Mouse (Mus musculus): ENCODE results near the gene Aida. TPM values are rescaled to one million over a fixed set of nuclear protein-coding genes. Genes with fewer than 3 reads are reported as not detected.
"Not testable (repeated sequence)": the region's sequence is repeated elsewhere in the genome, so short reads cannot be mapped to it uniquely, and the experiment has no call there.

Gene Aida
- total and polyA plus RNA-seq, 3 experiments: 17.7 to 36.0 TPM; not detected in 1

DNA sequence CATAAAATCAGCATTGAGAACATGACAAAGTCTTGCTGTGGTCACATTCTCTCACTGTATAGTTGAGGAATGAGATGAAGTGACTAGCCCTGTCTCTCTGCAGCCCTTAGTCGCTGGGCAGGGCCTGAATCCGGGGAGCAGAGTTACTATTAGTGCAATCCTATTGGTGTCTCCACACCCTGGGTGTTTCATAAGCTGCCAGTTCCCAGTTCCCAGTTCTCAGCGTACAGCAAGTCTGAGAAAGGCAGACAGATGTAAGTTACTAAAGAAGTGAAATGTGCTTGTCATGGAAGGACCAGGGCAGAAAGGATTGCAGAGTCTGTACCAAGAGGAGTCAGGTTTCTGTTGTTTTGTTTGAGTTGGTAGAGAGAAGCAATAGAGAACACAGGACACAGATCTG lies 11.2 kb downstream of the Aida start:
- Histone ChIP-seq H3K9me3 (replicated peaks; ENCODE audit: insufficient read depth, low read length) (no peaks in the 10 kb centered on the region), H3K4me3 (ENCODE audit: control insufficient read depth in 1 of 2, insufficient read depth in 1 of 2, low read depth in 2 of 2, low read length in 2 of 2) (no peak overlapping the region), H3K4me1 (ENCODE audit: control insufficient read depth in 1 of 2, insufficient read depth in 2 of 2, low read length in 2 of 2) (no peaks in the 10 kb centered on the region), H3K27ac (ENCODE audit: control insufficient read depth, low read depth, low read length) (no peak overlapping the region), H3K36me3 (ENCODE audit: control insufficient read depth in 1 of 2, insufficient read depth in 2 of 2, low read length in 2 of 2) (peaks cover under 1 to 6% of the 10 kb centered on the region in 2 experiments; a peak in 3 of 4 replicates), H3K79me2 (ENCODE audit: control insufficient read depth, insufficient read depth, low read length, poor library complexity) (no peaks in the 10 kb centered on the region), H3K9ac (ENCODE audit: control insufficient read depth, low read depth, low read length, poor library complexity, severe bottlenecking) (no peak overlapping the region), H3K27me3 (ENCODE audit: control insufficient read depth in 1 of 2, insufficient read depth in 2 of 2, low read length in 2 of 2) (no peaks in the 10 kb centered on the region)
- DNase-seq (ENCODE audit: low read depth, low spot score): no peak
- TF ChIP-seq MEF2A (IDR thresholded peaks at IDR 0.05; ENCODE audit: extremely low read depth, insufficient replicate concordance, low read depth, low read length, poor library complexity, severe bottlenecking) (no peak), ZNF384 (IDR thresholded peaks at IDR 0.05; ENCODE audit: low read depth, low read length) (no peak), E2F4 (IDR thresholded peaks at IDR 0.05; ENCODE audit: borderline replicate concordance, low read depth, low read length) (no peak), MYB (IDR thresholded peaks at IDR 0.05; ENCODE audit: low read depth, low read length) (no peak), SMC3 (IDR thresholded peaks at IDR 0.05; ENCODE audit: low read depth, low read length) (no peak), MYC (IDR thresholded peaks at IDR 0.05; ENCODE audit: low read depth, low read length) (no peak), USF1 (IDR thresholded peaks at IDR 0.05; ENCODE audit: low read depth, low read length) (no peak), RCOR1 (IDR thresholded peaks at IDR 0.05; ENCODE audit: low read depth, low read length) (no peak), HCFC1 (IDR thresholded peaks at IDR 0.05; ENCODE audit: low read depth, low read length) (no peak), TBP (IDR thresholded peaks at IDR 0.05; ENCODE audit: low read depth, low read length) (no peak), MAZ (IDR thresholded peaks at IDR 0.05; ENCODE audit: low read depth, low read length) (no peak)

DNA sequence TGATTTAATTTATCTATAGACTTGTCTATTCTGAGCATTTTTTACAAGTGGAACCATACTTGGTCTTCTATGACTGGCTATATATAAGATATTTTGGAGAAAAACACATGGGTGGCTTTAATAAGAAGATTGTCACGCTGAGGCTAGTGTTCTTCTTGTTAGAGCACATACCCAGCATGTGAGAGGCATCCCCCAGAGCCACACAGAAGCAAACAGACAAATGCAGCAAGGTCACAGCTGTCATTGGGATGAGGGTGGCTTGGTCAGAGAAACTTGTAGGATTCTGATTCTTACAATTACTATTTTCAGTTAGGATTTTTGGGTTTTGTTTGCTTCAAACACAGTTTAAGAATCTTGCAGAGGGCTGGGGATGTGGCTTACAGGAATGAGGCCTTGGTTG lies 12.1 kb downstream of the Aida start:
- no peak for TF ChIP-seq MAZ (IDR thresholded peaks at IDR 0.05; ENCODE audit: low read depth, low read length)
- TF ChIP-seq CHD2 (IDR thresholded peaks at IDR 0.05; ENCODE audit: low read length): no peak
- no peak for TF ChIP-seq TCF12 (IDR thresholded peaks at IDR 0.05; ENCODE audit: low read depth, low read length)
- TF ChIP-seq GABPA (IDR thresholded peaks at IDR 0.05; ENCODE audit: low read depth, low read length): no peak
- no peak for TF ChIP-seq UBTF (IDR thresholded peaks at IDR 0.05; ENCODE audit: borderline replicate concordance, insufficient read depth, low read depth, low read length)
- TF ChIP-seq GATA1 (IDR thresholded peaks at IDR 0.05; ENCODE audit: low read depth, low read length): no peak
- TF ChIP-seq POLR2AphosphoS2 (IDR thresholded peaks at IDR 0.05; ENCODE audit: low read length): no peak
- TF ChIP-seq MEF2A (IDR thresholded peaks at IDR 0.05; ENCODE audit: extremely low read depth, insufficient replicate concordance, low read depth, low read length, poor library complexity, severe bottlenecking): no peak
- TF ChIP-seq CHD1 (IDR thresholded peaks at IDR 0.05; ENCODE audit: low read depth, low read length): no peak
- no peak for TF ChIP-seq JUND (IDR thresholded peaks at IDR 0.05; ENCODE audit: low read depth, low read length)
- TF ChIP-seq USF1 (IDR thresholded peaks at IDR 0.05; ENCODE audit: low read depth, low read length): no peak
- TF ChIP-seq TBP (IDR thresholded peaks at IDR 0.05; ENCODE audit: low read depth, low read length): no peak
- no peak for TF ChIP-seq USF2 (IDR thresholded peaks at IDR 0.05; ENCODE audit: borderline replicate concordance in 1 of 2, insufficient read depth in 1 of 2, low read depth in 1 of 2, low read length in 2 of 2)
- TF ChIP-seq ZMIZ1 (IDR thresholded peaks at IDR 0.05; ENCODE audit: low read depth, low read length): no peak
- TF ChIP-seq E2F4 (IDR thresholded peaks at IDR 0.05; ENCODE audit: borderline replicate concordance, low read depth, low read length): no peak
- no peak for TF ChIP-seq ZKSCAN1 (IDR thresholded peaks at IDR 0.05; ENCODE audit: low read depth, low read length)
- TF ChIP-seq ELF1 (IDR thresholded peaks at IDR 0.05; ENCODE audit: low read depth, low read length): no peak
- no peak for TF ChIP-seq POLR2A (IDR thresholded peaks at IDR 0.05; ENCODE audit: control insufficient read depth in 1 of 2, insufficient read depth in 1 of 2, low read depth in 1 of 2, low read length in 2 of 2, poor library complexity in 1 of 2)
- TF ChIP-seq ZNF384 (IDR thresholded peaks at IDR 0.05; ENCODE audit: low read depth, low read length): no peak
- Histone ChIP-seq H3K36me3 (ENCODE audit: control insufficient read depth in 1 of 2, insufficient read depth in 2 of 2, low read length in 2 of 2) (peaks cover 4 to 6% of the 10 kb centered on the region in 2 experiments; a peak in 3 of 4 replicates), H3K4me1 (ENCODE audit: control insufficient read depth in 1 of 2, insufficient read depth in 2 of 2, low read length in 2 of 2) (no peaks in the 10 kb centered on the region)

DNA sequence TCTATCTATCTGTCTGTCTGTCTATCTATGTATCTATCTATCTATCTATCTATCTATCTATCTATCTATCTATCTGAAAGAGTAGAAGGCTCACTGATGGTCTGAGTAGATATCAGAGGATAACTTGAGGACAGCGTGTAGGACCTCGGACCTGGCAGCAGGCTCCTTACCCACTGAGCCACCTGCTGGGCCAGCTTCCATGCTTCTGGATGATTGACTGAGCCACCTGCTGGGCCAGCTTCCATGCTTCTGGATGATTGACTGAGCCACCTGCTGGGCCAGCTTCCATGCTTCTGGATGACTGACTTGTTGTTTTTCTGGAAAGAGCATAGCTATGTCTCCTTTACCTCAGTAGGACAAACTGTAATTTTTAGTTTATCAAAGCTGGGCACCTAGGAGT lies 13.2 kb downstream of the Aida start:
- not testable (repeated sequence) for H3K27ac ChIP-seq (ENCODE audit: control insufficient read depth, low read depth, low read length); H3K9me3 ChIP-seq (replicated peaks; ENCODE audit: insufficient read depth, low read length); H3K27me3 ChIP-seq (ENCODE audit: control insufficient read depth in 1 of 2, insufficient read depth in 2 of 2, low read length in 2 of 2); H3K4me3 ChIP-seq (ENCODE audit: control insufficient read depth in 1 of 2, insufficient read depth in 1 of 2, low read depth in 2 of 2, low read length in 2 of 2); DNase-seq (ENCODE audit: low read depth, low spot score); H3K79me2 ChIP-seq (ENCODE audit: control insufficient read depth, insufficient read depth, low read length, poor library complexity); H3K36me3 ChIP-seq (ENCODE audit: control insufficient read depth in 1 of 2, insufficient read depth in 2 of 2, low read length in 2 of 2); H3K4me1 ChIP-seq (ENCODE audit: control insufficient read depth in 1 of 2, insufficient read depth in 2 of 2, low read length in 2 of 2); H3K9ac ChIP-seq (ENCODE audit: control insufficient read depth, low read depth, low read length, poor library complexity, severe bottlenecking)

More for the DNA sequence above, 12.1 kb downstream of the Aida start:
- Histone ChIP-seq H3K27me3 (ENCODE audit: control insufficient read depth in 1 of 2, insufficient read depth in 2 of 2, low read length in 2 of 2) (no peaks in the 10 kb centered on the region), H3K27ac (ENCODE audit: control insufficient read depth, low read depth, low read length) (no peak overlapping the region), H3K79me2 (ENCODE audit: control insufficient read depth, insufficient read depth, low read length, poor library complexity) (no peaks in the 10 kb centered on the region), H3K9ac (ENCODE audit: control insufficient read depth, low read depth, low read length, poor library complexity, severe bottlenecking) (no peak overlapping the region), H3K4me3 (ENCODE audit: control insufficient read depth in 1 of 2, insufficient read depth in 1 of 2, low read depth in 2 of 2, low read length in 2 of 2) (no peak overlapping the region), H3K9me3 (replicated peaks; ENCODE audit: insufficient read depth, low read length) (no peaks in the 10 kb centered on the region)
- DNase-seq (ENCODE audit: low read depth, low spot score): no peak

All from MEL (cell line).